Mouse (Mus musculus) right cerebral cortex, adult 18-20 months (tissue): ENCODE results near the gene Prune2.

Experiments used
- DNase-seq: peaks from one replicate; pipeline ENCODE4 v3.0.0; 2022; ENCODE audit warnings: mixed read lengths

The Prune2 gene

GRCm38 (mm10) chr19:17264481-17265196 is 308.7 kb downstream of the Prune2 start:
- peak; percentile 6 for DNase-seq

DNA sequence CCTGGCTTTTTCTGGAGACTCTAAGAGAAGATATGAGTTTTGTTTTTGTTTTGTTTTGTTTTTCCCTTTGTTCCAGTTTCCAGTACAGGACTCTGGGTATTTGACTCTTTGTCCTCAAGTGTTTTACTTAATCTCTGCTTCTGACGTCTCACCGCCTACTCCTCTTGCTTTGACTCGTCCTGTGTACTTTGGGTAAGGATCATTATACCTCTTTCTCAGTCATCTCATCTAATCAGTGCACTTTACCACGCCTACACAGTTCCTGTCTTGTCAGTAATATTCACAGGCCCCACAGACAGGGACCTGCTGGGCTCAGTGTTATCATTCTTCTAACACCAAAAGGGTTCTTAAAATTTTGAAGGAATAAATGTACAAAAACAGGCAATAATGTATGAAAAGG is 312.8 kb downstream of the Prune2 start:
- DNase-seq, result no peak

DNA sequence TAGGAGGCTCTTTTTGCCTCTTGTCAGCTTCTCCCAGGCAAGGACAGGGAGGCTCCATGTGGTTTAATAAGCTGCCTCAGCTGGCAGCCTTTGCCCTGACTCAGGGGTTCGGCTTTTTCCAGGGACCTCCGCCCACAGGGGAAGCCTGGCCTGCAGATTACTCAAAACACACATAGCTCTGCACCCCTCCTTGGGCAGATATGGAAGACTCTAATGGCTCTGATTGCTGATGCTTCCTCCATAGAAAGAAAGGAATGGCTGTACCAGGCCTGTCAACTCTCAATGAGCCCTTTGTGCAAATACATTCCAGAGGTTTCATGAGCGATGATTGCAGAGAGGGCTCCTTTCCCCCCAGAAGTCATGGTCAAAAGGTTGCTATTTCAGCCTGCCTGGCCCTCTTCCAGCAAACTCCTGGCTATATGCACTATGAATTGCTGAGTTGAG is 315.3 kb downstream of the Prune2 start:
- no peak for DNase-seq

- DNase-seq, result no peak
Measured at GRCm38 (mm10) chr19:17272988-17273387, 317.1 kb downstream of the Prune2 start.
